19 mouse cellular contexts compared by ENCODE assay signal in the genomic region with DNA sequence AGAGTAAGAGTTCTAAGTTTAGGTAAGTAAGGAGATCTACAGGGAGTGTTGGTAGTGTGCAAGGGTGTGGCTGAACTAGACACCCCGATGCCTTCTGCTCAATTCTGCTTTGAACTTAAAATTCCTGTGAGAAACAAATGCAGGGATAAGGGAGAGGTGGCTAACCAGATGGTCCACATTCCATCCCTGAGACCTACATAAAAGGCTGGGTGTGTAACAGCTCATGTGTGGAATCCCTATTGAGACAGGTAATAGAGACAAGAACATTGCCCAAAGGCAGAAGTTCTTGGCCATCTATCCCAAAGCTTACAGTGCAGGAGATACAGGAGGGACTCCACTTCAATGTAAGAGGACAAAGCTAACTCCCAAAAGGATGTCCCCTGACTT. TPM values are rescaled to one million over a fixed set of nuclear protein-coding genes. Genes with fewer than 3 reads are reported as not detected.
"Had no signal": no experiment of that assay in that cellular context is flagged by ENCODE, and none has a peak within 500 bp of the region (broad histone marks: within the 10 kb centered on the region; RNA-seq: fewer than 3 reads in every experiment).

No protein-coding gene starts in this region.

- H3K9me3 ChIP-seq: kidney, embryonic 15.5 days; midbrain, embryonic 10.5 days; neural tube, embryonic 13.5 days had no signal

- H3K4me1 ChIP-seq: kidney, embryonic 15.5 days; midbrain, embryonic 10.5 days; neural tube, embryonic 13.5 days had no signal

- H3K27me3 ChIP-seq: kidney, embryonic 15.5 days; neural tube, embryonic 13.5 days had no signal

- H3K36me3 ChIP-seq: kidney, embryonic 15.5 days; midbrain, embryonic 10.5 days; neural tube, embryonic 13.5 days had no signal

- H3K4me2 ChIP-seq: kidney, embryonic 15.5 days; neural tube, embryonic 13.5 days had no signal

- H3K9ac ChIP-seq: kidney, embryonic 15.5 days; liver, embryonic 14.5 days; neural tube, embryonic 13.5 days had no signal

- H3K27ac ChIP-seq: kidney, embryonic 15.5 days; left cerebral cortex, adult 2 months; liver, embryonic 14.5 days; midbrain, embryonic 10.5 days; neural tube, embryonic 13.5 days had no signal

- ATAC-seq: lung, postnatal 0 days; midbrain, embryonic 16.5 days had no signal

- DNase-seq: kidney, adult 2 months; kidney, postnatal 14 days; liver; lung, adult 2 months; lung, postnatal 36 days; right cerebral cortex, postnatal 4 days; spleen, adult 18-20 months; thymus, postnatal 36 days had no signal

- H3K4me3 ChIP-seq: kidney, embryonic 15.5 days; left cerebral cortex, adult 2 months; midbrain, embryonic 10.5 days; neural tube, embryonic 13.5 days had no signal

RNA-seq across cellular contexts. Expression of a gene that starts 3.6 kb away (rescaled TPM):
- polyA plus RNA-seq: kidney, adult 2 months; kidney, embryonic 15.5 days; large intestine, adult 2 months; limb, embryonic 11.5 days; liver, embryonic 14.5 days; lung, adult 2 months; lung, postnatal 0 days; midbrain, embryonic 10.5 days; midbrain, embryonic 16.5 days; neural tube, embryonic 13.5 days; stomach, embryonic 14.5 days; thymus, postnatal 0 days had no signal
